Mouse (Mus musculus) CH12.LX (cell line): Measurements from ENCODE around the gene Sumo3.

Source experiments
- CHD1 ChIP-seq: IDR thresholded peaks from 2 replicates; pipeline ENCODE4 v1.6.1; 2012; ENCODE audit warnings: low read depth, low read length, improper control_type of control experiment, inconsistent platforms
- E2F4 ChIP-seq: IDR thresholded peaks from 2 replicates; pipeline ENCODE4 v1.6.1; 2011; ENCODE audit warnings: low read depth, low read length, improper control_type of control experiment; ENCODE audit not compliant: insufficient replicate concordance
- POLR2A ChIP-seq: IDR thresholded peaks from 2 replicates; pipeline ENCODE4 v1.6.1; 2011; ENCODE audit warnings: low read depth, mild to moderate bottlenecking, improper control_type of control experiment, low read length

GRCm38 (mm10) chr10:77605368-77605767, 529 bp upstream of the Sumo3 start:
- TF ChIP-seq E2F4 (no peak), POLR2A (no peak), CHD1 (no peak)
